Mouse (Mus musculus) cerebellum, adult 2 months (tissue): ENCODE data around the gene Hnrnpll.

ENCODE experiments used
- CTCF ChIP-seq: fragments of 200-500 bp; IDR thresholded peaks from 2 replicates; pipeline ENCODE4 v1.5.1; 2011; ENCODE audit warnings: low read depth, mild to moderate bottlenecking, control low read depth, low read length, moderate library complexity, borderline replicate concordance; ENCODE audit not compliant: insufficient read depth
- POLR2A ChIP-seq: fragments of 200-500 bp; IDR thresholded peaks from 2 replicates; pipeline ENCODE4 v1.6.1; 2011; ENCODE audit warnings: low read length, control low read depth, borderline replicate concordance; ENCODE audit not compliant: insufficient read depth

DNA sequence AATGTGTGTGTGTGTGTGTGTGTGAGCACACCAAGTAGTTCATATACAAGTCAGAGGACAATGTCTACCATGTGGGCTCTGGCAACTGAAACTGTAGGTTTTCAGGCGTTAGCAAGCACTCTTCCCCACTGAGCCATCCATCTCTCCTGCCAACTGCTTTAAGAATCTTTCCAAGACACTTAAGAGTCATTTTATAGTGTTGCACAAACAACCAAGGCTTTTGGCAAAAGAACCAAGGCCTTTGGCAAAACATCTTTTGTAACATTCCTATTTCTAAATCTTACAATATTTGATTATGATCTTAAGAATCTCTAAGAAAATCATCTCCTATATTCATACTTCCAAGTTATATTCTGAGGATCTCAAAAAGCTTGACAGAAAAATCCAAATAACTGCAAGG is 2.4 kb downstream of the Hnrnpll start:
- no peak for TF ChIP-seq CTCF
- TF ChIP-seq POLR2A = no peak
